Mouse (Mus musculus) activated CD4-positive, CD25-positive, alpha-beta regulatory T cell, adult 4 months (primary cell): ENCODE data around the gene Caly. TPM values are rescaled to one million over a fixed set of nuclear protein-coding genes. Genes with fewer than 3 reads are reported as not detected.
A peak's percentile ranks its signal among the peaks of the same experiment; 100 is the strongest.

Experiments used
- ATAC-seq: one replicate; pipeline ENCODE4 v1.8.0; 2017
- polyA plus RNA-seq, 2 experiments: library from polyadenylated mRNA; unstranded; fragments of 100-300 nt; shearing (Covaris generic); gene quantifications; one replicate each; pipeline ENCODE4 v1.2.1; 2017

Gene Caly
- polyA plus RNA-seq, 2 experiments from 2014 or later, result not detected

- ATAC-seq, result no peak
Observed at GRCm38 (mm10) chr7:140081408-140082241, 723 bp downstream of the Caly start.

GRCm38 (mm10) chr7:140080503-140081156 lies 1.7 kb downstream of the Caly start:
- peak; percentile 69 for ATAC-seq

GRCm38 (mm10) chr7:140078711-140079110 lies 3.6 kb downstream of the Caly start:
- ATAC-seq, result no peak

GRCm38 (mm10) chr7:140077698-140078097 lies 4.7 kb downstream of the Caly start:
- ATAC-seq, result no peak

- ATAC-seq, result no peak
Observed at GRCm38 (mm10) chr7:140070042-140070711, 12.2 kb downstream of the Caly start.

- ATAC-seq, result no peak
Observed at GRCm38 (mm10) chr7:140067397-140067796, 15.0 kb downstream of the Caly start.

- ATAC-seq, result peak; percentile 52
Observed at GRCm38 (mm10) chr7:140063092-140063491, 19.3 kb downstream of the Caly start.

- ATAC-seq, result no peak
Observed at GRCm38 (mm10) chr7:140062307-140062706, 20.0 kb downstream of the Caly start.

- no peak for ATAC-seq
Observed at GRCm38 (mm10) chr7:140061832-140062130, 20.6 kb downstream of the Caly start.

- no peak for ATAC-seq
Observed at GRCm38 (mm10) chr7:140060936-140061831, 21.2 kb downstream of the Caly start.

- no peak for ATAC-seq
Observed at GRCm38 (mm10) chr7:140059601-140060000, 22.7 kb downstream of the Caly start.

GRCm38 (mm10) chr7:140058528-140058927 lies 23.8 kb downstream of the Caly start:
- no peak for ATAC-seq

- ATAC-seq, result no peak
Observed at GRCm38 (mm10) chr7:140057413-140058407, 24.6 kb downstream of the Caly start.

GRCm38 (mm10) chr7:140054124-140054523 lies 28.2 kb downstream of the Caly start:
- ATAC-seq, result no peak

GRCm38 (mm10) chr7:140049115-140049689 lies 33.1 kb downstream of the Caly start:
- no peak for ATAC-seq

- ATAC-seq, result peak; percentile 23
Observed at GRCm38 (mm10) chr7:140048361-140049114, 33.8 kb downstream of the Caly start, which contains the start of gene Msx3. Gene Msx3, minus strand, starts transcription at chr7:140049089.

- no peak for ATAC-seq
Observed at GRCm38 (mm10) chr7:140047811-140048311, 34.5 kb downstream of the Caly start.

GRCm38 (mm10) chr7:140045546-140045945 lies 36.8 kb downstream of the Caly start:
- ATAC-seq, result no peak

- ATAC-seq, result no peak
Observed at GRCm38 (mm10) chr7:140042728-140043127, 39.6 kb downstream of the Caly start.

- no peak for ATAC-seq
Observed at GRCm38 (mm10) chr7:140037171-140037555, 45.2 kb downstream of the Caly start.
